Mouse (Mus musculus): ENCODE measurements at regions not wholly inside any gene's neighbourhood (a gene's known extent, or its start where the extent isn't known, plus 50 kb on each side); places are given as distances from the start of the nearest gene placed in this dataset.

- no peak for DNase-seq (ENCODE audit: low read depth, low spot score)
These were observed 892.5 kb upstream of the Cdh18 start for GRCm38 (mm10) chr15:21656322-21656721.

DNA sequence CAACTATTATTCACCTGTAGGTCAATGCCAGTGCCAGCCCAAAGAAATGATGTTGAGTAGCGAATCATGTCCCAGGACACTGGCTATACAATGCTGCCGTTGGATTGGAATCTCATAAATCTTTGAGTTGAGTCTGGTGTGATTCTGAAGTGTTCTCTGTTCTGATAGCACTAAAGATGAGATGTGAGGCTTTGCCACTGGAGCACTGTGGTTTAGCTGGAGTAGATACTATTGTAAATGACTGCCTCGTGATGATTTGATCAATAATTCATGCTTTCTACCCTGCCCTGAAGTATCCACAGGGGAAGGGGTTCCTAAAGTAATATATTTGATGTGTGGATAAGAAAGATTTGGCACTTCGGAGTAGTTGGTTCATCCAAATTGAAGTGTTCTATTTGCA lies 884.6 kb upstream of the Cdh18 start:
- DNase-seq (ENCODE audit: low read depth, low spot score): no peak

DNA sequence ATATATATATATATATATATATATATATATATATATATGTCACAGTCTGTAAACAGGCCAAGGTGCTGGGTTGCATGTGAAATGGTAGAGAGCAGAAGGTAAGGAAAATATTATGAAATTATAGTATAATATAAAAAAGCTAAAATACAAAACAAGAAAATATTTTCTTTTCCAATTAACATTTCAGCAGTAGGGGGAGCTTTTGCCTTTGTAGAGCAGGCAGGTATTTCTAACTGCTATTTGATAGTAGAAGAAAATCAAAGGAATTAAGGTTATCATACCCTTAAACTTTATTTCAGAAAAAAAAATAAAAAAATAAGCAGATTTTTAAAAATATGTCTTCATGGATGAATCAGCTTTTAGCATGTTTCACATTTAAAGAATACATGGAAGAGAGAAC lies 879.1 kb upstream of the Cdh18 start:
- DNase-seq (ENCODE audit: low read depth, low spot score): no peak

- DNase-seq (ENCODE audit: low read depth, low spot score): peak; percentile 7
These were observed 864.7 kb upstream of the Cdh18 start for GRCm38 (mm10) chr15:21684138-21684537.

Data from brain, adult 2 months (tissue).